In the genomic region with DNA sequence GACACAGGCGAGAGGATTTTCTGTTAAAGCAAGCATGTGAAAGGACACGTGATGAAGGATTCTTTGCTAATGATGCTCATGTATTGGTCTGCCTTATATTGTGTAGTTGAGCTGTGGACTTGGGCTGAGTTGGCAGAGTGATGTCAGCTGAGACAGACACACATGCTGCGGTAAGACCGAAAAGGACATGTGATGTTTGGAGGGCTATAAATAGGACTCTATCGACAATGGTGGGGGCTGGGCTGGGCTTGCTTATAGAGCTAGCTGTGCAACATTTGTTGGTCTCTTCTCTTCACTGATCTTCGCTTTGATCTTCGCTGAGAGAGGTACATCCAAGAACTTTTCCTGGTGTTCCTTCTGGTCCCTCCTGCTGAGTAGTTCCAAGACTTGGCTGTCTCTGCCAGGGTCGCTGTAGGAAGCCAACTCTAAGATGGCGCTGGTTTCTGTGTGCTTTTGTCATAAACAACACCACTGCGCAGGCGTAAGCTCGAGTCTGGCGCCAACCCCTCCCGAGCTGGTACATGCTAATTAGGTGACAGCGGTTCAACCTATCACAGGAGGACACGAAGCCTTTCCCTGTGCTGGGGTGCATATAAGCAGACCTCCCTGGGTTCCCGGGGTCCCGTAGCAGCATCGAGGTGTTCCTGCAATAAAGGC, we compare ENCODE assay signal across 14 mouse cellular contexts.
DNase-seq lines count a peak whose midpoint lies in the region; ATAC-seq and TF ChIP-seq lines count a peak whose summit lies in the region.
"Had no signal": no experiment of that assay in that cellular context is flagged by ENCODE, and none has a peak within 500 bp of the region (broad histone marks: within the 10 kb centered on the region; RNA-seq: fewer than 3 reads in every experiment).

No protein-coding gene starts in this region.

- ATAC-seq in heart, embryonic 15.5 days (replicated peaks; ENCODE audit: insufficient number of reproducible peaks, insufficient read depth, low FRiP score, low read depth) = peak; percentile 69; the same call in 1 of the 2 replicates
- ATAC-seq in forebrain, embryonic 14.5 days = no peak
- ATAC-seq: hindbrain, embryonic 16.5 days; liver, embryonic 12.5 days had no signal

- H3K4me3 ChIP-seq in heart, embryonic 15.5 days = no peak overlapping the region
- H3K4me3 ChIP-seq in cerebellum, adult 2 months (replicated peaks; ENCODE audit: insufficient read depth, low read depth, low read length) = peak overlapping the region; percentile 13
- no peak overlapping the region for H3K4me3 ChIP-seq in forebrain, embryonic 14.5 days (ENCODE audit: low read depth, low read length)
- H3K4me3 ChIP-seq: liver, embryonic 12.5 days; midbrain, embryonic 10.5 days had no signal

- H3K4me2 ChIP-seq in heart, embryonic 15.5 days = no peak overlapping the region
- H3K4me2 ChIP-seq in forebrain, embryonic 14.5 days (ENCODE audit: low read length) = no peak overlapping the region
- H3K4me2 ChIP-seq: liver, embryonic 12.5 days had no signal

- no peaks in the 10 kb centered on the region for H3K36me3 ChIP-seq in heart, embryonic 15.5 days
- no peaks in the 10 kb centered on the region for H3K36me3 ChIP-seq in forebrain, embryonic 14.5 days (ENCODE audit: control insufficient read depth, insufficient read depth, low read length)
- H3K36me3 ChIP-seq: liver, embryonic 12.5 days; midbrain, embryonic 10.5 days had no signal

- peak overlapping the region; percentile 37; the same call in 1 of the 2 replicates for H3K27ac ChIP-seq in heart, embryonic 15.5 days
- no peak overlapping the region for H3K27ac ChIP-seq in cerebellum, adult 2 months (ENCODE audit: insufficient read depth, low read length)
- H3K27ac ChIP-seq in forebrain, embryonic 14.5 days (ENCODE audit: low read depth, low read length) = no peak overlapping the region
- H3K27ac ChIP-seq: liver, embryonic 12.5 days had no signal

- no peak for TF ChIP-seq POLR2A in cerebellum, adult 2 months (IDR thresholded peaks at IDR 0.05; ENCODE audit: borderline replicate concordance, insufficient read depth, low read length)

- H3K27me3 ChIP-seq in heart, embryonic 15.5 days = no peaks in the 10 kb centered on the region
- no peaks in the 10 kb centered on the region for H3K27me3 ChIP-seq in cerebellum, adult 2 months (ENCODE audit: control insufficient read depth, insufficient read depth, low read length)
- H3K27me3 ChIP-seq in forebrain, embryonic 14.5 days (replicated peaks; ENCODE audit: control insufficient read depth, insufficient read depth, low read length) = no peaks in the 10 kb centered on the region

- no peaks in the 10 kb centered on the region for H3K9me3 ChIP-seq in heart, embryonic 15.5 days (replicated peaks)
- no peaks in the 10 kb centered on the region for H3K9me3 ChIP-seq in forebrain, embryonic 14.5 days (replicated peaks; ENCODE audit: control insufficient read depth, low read length)
- H3K9me3 ChIP-seq: liver, embryonic 12.5 days; midbrain, embryonic 10.5 days had no signal

- no peak for DNase-seq in heart, postnatal 25 days (ENCODE audit: low spot score)
- peak; percentile 56 for DNase-seq in brain, adult 2 months (ENCODE audit: low read depth, low spot score)
- peak; percentile 25 to 35 for DNase-seq in cerebellum, adult 2 months
- peak; percentile 71 for DNase-seq in forebrain, embryonic 14.5 days (ENCODE audit: low spot score)
- no peak for DNase-seq in kidney, postnatal 14 days
- DNase-seq in thymus, postnatal 14 days = no peak
- DNase-seq: embryo, embryonic 11 days; kidney, adult 9 months; right cerebral cortex, postnatal 14 days; thymus, adult 2 months had no signal

- no peak for TF ChIP-seq CTCF in cerebellum, adult 2 months (IDR thresholded peaks at IDR 0.05; ENCODE audit: borderline replicate concordance, insufficient read depth, low read depth, low read length)

- no peak overlapping the region for H3K9ac ChIP-seq in heart, embryonic 15.5 days
- no peak overlapping the region for H3K9ac ChIP-seq in forebrain, embryonic 14.5 days (ENCODE audit: low read length)
- H3K9ac ChIP-seq: liver, embryonic 12.5 days had no signal

- WGBS in heart, embryonic 15.5 days = 72% methylated on average over 19 of the region's 19 CpGs
- WGBS in cerebellum, adult 2 months = 36% methylated on average over 19 of the region's 19 CpGs
- WGBS in forebrain, embryonic 14.5 days = 67% methylated on average over 19 of the region's 19 CpGs

- intact Hi-C loops in heart, postnatal 25 days (cut with DNase I) = no loop called here

- H3K4me1 ChIP-seq in heart, embryonic 15.5 days (replicated peaks) = peaks cover 28% of the 10 kb centered on the region
- no peaks in the 10 kb centered on the region; the same call in 1 of the 2 replicates for H3K4me1 ChIP-seq in cerebellum, adult 2 months (ENCODE audit: control insufficient read depth, insufficient read depth, low read length)
- peaks cover 20% of the 10 kb centered on the region for H3K4me1 ChIP-seq in forebrain, embryonic 14.5 days (ENCODE audit: control insufficient read depth, insufficient read depth, low read length)
- H3K4me1 ChIP-seq: liver, embryonic 12.5 days had no signal

Comparison
In these comparisons a context has a peak if more than half of its experiments do, and no peak if none do; other contexts are left out.
1. DNase-seq: peak in brain, adult 2 months (single experiment), cerebellum, adult 2 months (2 of 2) and forebrain, embryonic 14.5 days (single experiment); none in heart, postnatal 25 days (single experiment), kidney, postnatal 14 days (single experiment) and thymus, postnatal 14 days (single experiment).